In genomic region chr14:121932180-121932579, GRCm38 (mm10) we compare ENCODE assay signal across 29 mouse cellular contexts. TPM values are rescaled to one million over a fixed set of nuclear protein-coding genes. Genes with fewer than 3 reads are reported as not detected.
DNase-seq lines count a peak whose midpoint lies in the region; ATAC-seq and TF ChIP-seq lines count a peak whose summit lies in the region.
"Had no signal": no experiment of that assay in that cellular context is flagged by ENCODE, and none has a peak within 500 bp of the region (broad histone marks: within the 10 kb centered on the region; RNA-seq: fewer than 3 reads in every experiment).

No protein-coding gene starts in this region.

- peaks cover 20% of the 10 kb centered on the region for H3K36me3 ChIP-seq in heart, embryonic 10.5 days
- H3K36me3 ChIP-seq in midbrain, embryonic 15.5 days (replicated peaks) = 0 out of 2 replicates have a peak, but pooled peaks cover 5% of the 10 kb centered on the region
- peaks cover 30% of the 10 kb centered on the region for H3K36me3 ChIP-seq in midbrain, embryonic 10.5 days
- peaks cover 18% of the 10 kb centered on the region for H3K36me3 ChIP-seq in liver, embryonic 12.5 days
- H3K36me3 ChIP-seq: forebrain, embryonic 15.5 days; heart, embryonic 15.5 days; lung, embryonic 15.5 days had no signal

- DNase-seq in heart, embryonic 10.5 days (ENCODE audit: low spot score) = peak; percentile 52
- no peak for DNase-seq in heart, postnatal 10 days
- no peak for DNase-seq in midbrain, embryonic 10.5 days (ENCODE audit: low spot score)
- DNase-seq in urinary bladder, adult 18-20 months (ENCODE audit: low spot score in 2 of 2) = no peak
- DNase-seq: adrenal gland, adult 2 months; adrenal gland, postnatal 36 days; cerebellum, adult 8-10 months; cerebellum, postnatal 25 days; heart, postnatal 36 days; kidney, adult 18-20 months had no signal

- TF ChIP-seq POLR2A in bone marrow, adult 2 months (IDR thresholded peaks at IDR 0.05; ENCODE audit: borderline replicate concordance, control insufficient read depth, low read depth, low read length) = no peak

- no peak for TF ChIP-seq CTCF in bone marrow, adult 2 months (IDR thresholded peaks at IDR 0.05; ENCODE audit: control insufficient read depth, insufficient read depth, low read length)

- 82% methylated on average over 4 of the region's 4 CpGs for WGBS in heart, embryonic 10.5 days
- WGBS in midbrain, embryonic 15.5 days = 65% methylated on average over 4 of the region's 4 CpGs
- WGBS in midbrain, embryonic 10.5 days = 88% methylated on average over 4 of the region's 4 CpGs
- 76% methylated on average over 4 of the region's 4 CpGs for WGBS in bone marrow, adult 2 months
- WGBS in liver, embryonic 12.5 days (ENCODE audit: insufficient replicate concordance) = 68% methylated on average over 4 of the region's 4 CpGs

- no peak overlapping the region for H3K4me2 ChIP-seq in midbrain, embryonic 15.5 days
- H3K4me2 ChIP-seq in liver, embryonic 12.5 days = no peak overlapping the region
- H3K4me2 ChIP-seq: embryonic facial prominence, embryonic 15.5 days; forebrain, embryonic 15.5 days; heart, embryonic 15.5 days; hindbrain, embryonic 12.5 days; kidney, embryonic 15.5 days; limb, embryonic 12.5 days; lung, embryonic 15.5 days; midbrain, embryonic 11.5 days; stomach, embryonic 15.5 days had no signal

- intact Hi-C loops in heart, postnatal 10 days (cut with DNase I) = no loop called here

- no peaks in the 10 kb centered on the region for H3K27me3 ChIP-seq in heart, embryonic 10.5 days (ENCODE audit: insufficient read depth, poor library complexity, severe bottlenecking)
- no peaks in the 10 kb centered on the region for H3K27me3 ChIP-seq in midbrain, embryonic 15.5 days (replicated peaks)
- H3K27me3 ChIP-seq in midbrain, embryonic 10.5 days (ENCODE audit: low read depth, poor library complexity, severe bottlenecking) = no peaks in the 10 kb centered on the region
- H3K27me3 ChIP-seq in liver, embryonic 12.5 days (replicated peaks) = no peaks in the 10 kb centered on the region
- H3K27me3 ChIP-seq: embryonic facial prominence, embryonic 15.5 days; forebrain, embryonic 15.5 days; heart, embryonic 15.5 days; hindbrain, embryonic 12.5 days; kidney, embryonic 15.5 days; limb, embryonic 12.5 days; lung, embryonic 15.5 days; stomach, embryonic 15.5 days had no signal

- peaks cover 27% of the 10 kb centered on the region for H3K4me1 ChIP-seq in heart, embryonic 10.5 days
- H3K4me1 ChIP-seq in midbrain, embryonic 15.5 days = peaks cover 9% of the 10 kb centered on the region; the same call in 1 of the 2 replicates
- peaks cover 8% of the 10 kb centered on the region for H3K4me1 ChIP-seq in midbrain, embryonic 10.5 days
- H3K4me1 ChIP-seq in bone marrow, adult 2 months (ENCODE audit: control insufficient read depth, insufficient read depth, low read length) = peaks cover 17% of the 10 kb centered on the region
- peaks cover 45% of the 10 kb centered on the region for H3K4me1 ChIP-seq in liver, embryonic 12.5 days
- H3K4me1 ChIP-seq: embryonic facial prominence, embryonic 15.5 days; forebrain, embryonic 15.5 days; limb, embryonic 12.5 days had no signal

- H3K4me3 ChIP-seq in heart, embryonic 10.5 days = no peak overlapping the region
- no peak overlapping the region for H3K4me3 ChIP-seq in midbrain, embryonic 15.5 days
- no peak overlapping the region for H3K4me3 ChIP-seq in midbrain, embryonic 10.5 days
- H3K4me3 ChIP-seq in bone marrow, adult 2 months (replicated peaks; ENCODE audit: control insufficient read depth, low read depth, low read length) = no peak overlapping the region
- no peak overlapping the region for H3K4me3 ChIP-seq in liver, embryonic 12.5 days
- H3K4me3 ChIP-seq: embryonic facial prominence, embryonic 10.5 days; embryonic facial prominence, embryonic 15.5 days; forebrain, embryonic 15.5 days; heart, embryonic 15.5 days; hindbrain, embryonic 12.5 days; kidney, embryonic 15.5 days; layer of hippocampus, adult 2 months; left cerebral cortex, adult 2 months; limb, embryonic 12.5 days; lung, embryonic 15.5 days; stomach, embryonic 15.5 days had no signal

- ATAC-seq in midbrain, embryonic 15.5 days (replicated peaks) = no peak
- no peak for ATAC-seq in liver, embryonic 12.5 days
- ATAC-seq: forebrain, embryonic 15.5 days had no signal

- no peaks in the 10 kb centered on the region; the same call in 1 of the 2 replicates for H3K9me3 ChIP-seq in heart, embryonic 10.5 days
- H3K9me3 ChIP-seq in midbrain, embryonic 15.5 days = no peaks in the 10 kb centered on the region
- H3K9me3 ChIP-seq in midbrain, embryonic 10.5 days (replicated peaks) = peaks cover 7% of the 10 kb centered on the region; the same call in 1 of the 2 replicates
- H3K9me3 ChIP-seq in liver, embryonic 12.5 days (replicated peaks) = 0 out of 2 replicates have a peak, but pooled peaks cover 3% of the 10 kb centered on the region
- H3K9me3 ChIP-seq: embryonic facial prominence, embryonic 10.5 days; embryonic facial prominence, embryonic 15.5 days; forebrain, embryonic 15.5 days; heart, embryonic 15.5 days; kidney, embryonic 15.5 days; lung, embryonic 15.5 days; stomach, embryonic 15.5 days had no signal

- no peak overlapping the region for H3K9ac ChIP-seq in midbrain, embryonic 15.5 days
- H3K9ac ChIP-seq in liver, embryonic 12.5 days = no peak overlapping the region
- H3K9ac ChIP-seq: embryonic facial prominence, embryonic 15.5 days; forebrain, embryonic 15.5 days; heart, embryonic 15.5 days; hindbrain, embryonic 12.5 days; kidney, embryonic 15.5 days; limb, embryonic 12.5 days; lung, embryonic 15.5 days; stomach, embryonic 15.5 days had no signal

- 0 out of 2 replicates have a peak overlapping the region, but pooled peaks have one; percentile 16 for H3K27ac ChIP-seq in heart, embryonic 10.5 days
- peak overlapping the region; percentile 36; the same call in 1 of the 2 replicates for H3K27ac ChIP-seq in midbrain, embryonic 15.5 days
- H3K27ac ChIP-seq in midbrain, embryonic 10.5 days (replicated peaks) = no peak overlapping the region; the same call in 1 of the 2 replicates
- H3K27ac ChIP-seq in bone marrow, adult 2 months (ENCODE audit: control insufficient read depth, insufficient read depth, low read depth, low read length, poor library complexity) = peak overlapping the region; percentile 20; the same call in 1 of the 2 replicates
- H3K27ac ChIP-seq in liver, embryonic 12.5 days = no peak overlapping the region
- H3K27ac ChIP-seq: embryonic facial prominence, embryonic 10.5 days; embryonic facial prominence, embryonic 15.5 days; forebrain, embryonic 15.5 days; heart, embryonic 15.5 days; hindbrain, embryonic 12.5 days; kidney, embryonic 15.5 days; layer of hippocampus, adult 2 months; left cerebral cortex, adult 2 months; limb, embryonic 12.5 days; lung, embryonic 15.5 days; stomach, embryonic 15.5 days had no signal

RNA-seq across cellular contexts. Expression of gene Gpr18, which starts 16.6 kb away (rescaled TPM):
- polyA plus RNA-seq in heart, embryonic 10.5 days (2016; fragmentation: Nextera tagmentation; extraction: Ambion mirVana) = 0.34 TPM in 1 of 2 replicates, not detected in the other
- total RNA-seq in heart, postnatal 10 days (2021) = under 1 TPM; 0.27 to 0.45 TPM
- polyA plus RNA-seq in midbrain, embryonic 15.5 days (2015; fragmentation: Nextera tagmentation; extraction: Ambion mirVana) = 0.18 TPM in 1 of 2 replicates, not detected in the other
- polyA plus RNA-seq in midbrain, embryonic 10.5 days (2016; fragmentation: Nextera tagmentation; extraction: Ambion mirVana) = 0.07 and 0.20 TPM in 2 replicates
- polyA plus RNA-seq in bone marrow, adult 2 months (2011; ENCODE audit: insufficient read depth, insufficient read length, low replicate concordance, missing spikeins) = 2.8 and 3.4 TPM in 2 replicates
- 0.08 TPM in 1 of 2 replicates, not detected in the other for polyA plus RNA-seq in liver, embryonic 12.5 days (2016; fragmentation: Nextera tagmentation; extraction: Ambion mirVana)
- total RNA-seq: gastrocnemius, adult 8-10 months; gastrocnemius, postnatal 4 days; layer of hippocampus, adult 2 months; layer of hippocampus, postnatal 14 days; left cerebral cortex, adult 2 months; left cerebral cortex, postnatal 25 days had no signal
- polyA plus RNA-seq: hindbrain, embryonic 12.5 days had no signal

RNA-seq across cellular contexts. Expression of gene Gpr183, which starts 32.8 kb away (rescaled TPM):
- 1.6 and 2.3 TPM in 2 replicates for polyA plus RNA-seq in heart, embryonic 10.5 days (2016; fragmentation: Nextera tagmentation; extraction: Ambion mirVana)
- total RNA-seq in heart, postnatal 10 days (2021) = 1 to 10 TPM; 1.3 TPM
- 1.0 and 1.1 TPM in 2 replicates for polyA plus RNA-seq in midbrain, embryonic 15.5 days (2015; fragmentation: Nextera tagmentation; extraction: Ambion mirVana)
- polyA plus RNA-seq in midbrain, embryonic 10.5 days (2016; fragmentation: Nextera tagmentation; extraction: Ambion mirVana) = 1.8 and 1.9 TPM in 2 replicates
- 0.83 and 1.5 TPM in 2 replicates for polyA plus RNA-seq in bone marrow, adult 2 months (2011; ENCODE audit: insufficient read depth, insufficient read length, low replicate concordance, missing spikeins)
- 1.8 and 2.1 TPM in 2 replicates for polyA plus RNA-seq in liver, embryonic 12.5 days (2016; fragmentation: Nextera tagmentation; extraction: Ambion mirVana)

RNA-seq across cellular contexts. Expression of gene Ubac2, which starts 53.8 kb away (rescaled TPM):
- 63.4 and 68.7 TPM in 2 replicates for polyA plus RNA-seq in heart, embryonic 10.5 days (2016; fragmentation: Nextera tagmentation; extraction: Ambion mirVana)
- total RNA-seq in heart, postnatal 10 days (2021) = 10 to 100 TPM; 23.8 to 24.4 TPM
- 45.9 and 47.2 TPM in 2 replicates for polyA plus RNA-seq in midbrain, embryonic 15.5 days (2015; fragmentation: Nextera tagmentation; extraction: Ambion mirVana)
- polyA plus RNA-seq in midbrain, embryonic 10.5 days (2016; fragmentation: Nextera tagmentation; extraction: Ambion mirVana) = 76.6 and 78.3 TPM in 2 replicates
- polyA plus RNA-seq in bone marrow, adult 2 months (2011; ENCODE audit: insufficient read depth, insufficient read length, low replicate concordance, missing spikeins) = 9.4 and 21.6 TPM in 2 replicates
- polyA plus RNA-seq in liver, embryonic 12.5 days (2016; fragmentation: Nextera tagmentation; extraction: Ambion mirVana) = 25.5 and 29.2 TPM in 2 replicates

Comparison
In these comparisons a context has a peak if more than half of its experiments do, and no peak if none do; other contexts are left out.
1. H3K27ac ChIP-seq: peak in heart, embryonic 10.5 days (single experiment), midbrain, embryonic 15.5 days (single experiment) and bone marrow, adult 2 months (single experiment); none in midbrain, embryonic 10.5 days (single experiment) and liver, embryonic 12.5 days (single experiment).